Mouse (Mus musculus): ENCODE results near the gene Clec10a.

Clec10a gene

GRCm38 (mm10) chr11:70174491-70174890 is 18.5 kb downstream of the Clec10a start:
- Histone ChIP-seq H3K27me3 (ENCODE audit: insufficient read depth, low read length) (peaks cover 3% of the 10 kb centered on the region; the same call in 1 of the 2 replicates), H3K36me3 (ENCODE audit: insufficient read depth, low read length) (no peaks in the 10 kb centered on the region), H3K9me3 (ENCODE audit: low read length) (no peaks in the 10 kb centered on the region), H3K4me1 (replicated peaks; ENCODE audit: low read depth, low read length) (no peaks in the 10 kb centered on the region), H3K4me3 (replicated peaks; ENCODE audit: low read length) (no peak overlapping the region)
- no peak for TF ChIP-seq NANOG (IDR thresholded peaks at IDR 0.05; ENCODE audit: borderline replicate concordance, low read length)
- no peak for TF ChIP-seq CTCF (conservative IDR thresholded peaks at IDR 0.05; ENCODE audit: low read length)
- TF ChIP-seq POU5F1 (IDR thresholded peaks at IDR 0.05; ENCODE audit: borderline replicate concordance, low read length) = no peak

GRCm38 (mm10) chr11:70177647-70178046 is 21.6 kb downstream of the Clec10a start:
- Histone ChIP-seq H3K4me1 (replicated peaks; ENCODE audit: low read depth, low read length) (no peaks in the 10 kb centered on the region), H3K4me3 (replicated peaks; ENCODE audit: low read length) (no peak overlapping the region), H3K36me3 (ENCODE audit: insufficient read depth, low read length) (no peaks in the 10 kb centered on the region), H3K27me3 (ENCODE audit: insufficient read depth, low read length) (peaks cover 3% of the 10 kb centered on the region; the same call in 1 of the 2 replicates), H3K9me3 (ENCODE audit: low read length) (no peaks in the 10 kb centered on the region)
- TF ChIP-seq NANOG (IDR thresholded peaks at IDR 0.05; ENCODE audit: borderline replicate concordance, low read length) (no peak), CTCF (conservative IDR thresholded peaks at IDR 0.05; ENCODE audit: low read length) (peak; percentile 92)

GRCm38 (mm10) chr11:70178311-70178710 is 22.3 kb downstream of the Clec10a start:
- Histone ChIP-seq H3K36me3 (ENCODE audit: insufficient read depth, low read length) (no peaks in the 10 kb centered on the region), H3K4me3 (replicated peaks; ENCODE audit: low read length) (no peak overlapping the region), H3K27me3 (ENCODE audit: insufficient read depth, low read length) (peaks cover 3% of the 10 kb centered on the region; the same call in 1 of the 2 replicates), H3K4me1 (replicated peaks; ENCODE audit: low read depth, low read length) (no peaks in the 10 kb centered on the region), H3K9me3 (ENCODE audit: low read length) (no peaks in the 10 kb centered on the region)
- no peak for TF ChIP-seq POU5F1 (IDR thresholded peaks at IDR 0.05; ENCODE audit: borderline replicate concordance, low read length)
- TF ChIP-seq CTCF (conservative IDR thresholded peaks at IDR 0.05; ENCODE audit: low read length) = no peak
- no peak for TF ChIP-seq NANOG (IDR thresholded peaks at IDR 0.05; ENCODE audit: borderline replicate concordance, low read length)

- TF ChIP-seq NANOG (IDR thresholded peaks at IDR 0.05; ENCODE audit: borderline replicate concordance, low read length) = no peak
- H3K27me3 ChIP-seq (ENCODE audit: insufficient read depth, low read length) = peaks cover 3% of the 10 kb centered on the region; the same call in 1 of the 2 replicates
- no peaks in the 10 kb centered on the region for H3K4me1 ChIP-seq (replicated peaks; ENCODE audit: low read depth, low read length)
- no peaks in the 10 kb centered on the region for H3K36me3 ChIP-seq (ENCODE audit: insufficient read depth, low read length)
- H3K9me3 ChIP-seq (ENCODE audit: low read length) = no peaks in the 10 kb centered on the region
- no peak overlapping the region for H3K4me3 ChIP-seq (replicated peaks; ENCODE audit: low read length)
These were observed 22.8 kb downstream of the Clec10a start for GRCm38 (mm10) chr11:70178756-70179155.

- H3K36me3 ChIP-seq (ENCODE audit: insufficient read depth, low read length) = no peaks in the 10 kb centered on the region
- H3K27me3 ChIP-seq (ENCODE audit: insufficient read depth, low read length) = peaks cover 3% of the 10 kb centered on the region; the same call in 1 of the 2 replicates
- H3K4me1 ChIP-seq (replicated peaks; ENCODE audit: low read depth, low read length) = no peaks in the 10 kb centered on the region
- H3K9me3 ChIP-seq (ENCODE audit: low read length) = no peaks in the 10 kb centered on the region
- H3K4me3 ChIP-seq (replicated peaks; ENCODE audit: low read length) = no peak overlapping the region
- TF ChIP-seq CTCF (conservative IDR thresholded peaks at IDR 0.05; ENCODE audit: low read length) (peak; percentile 46), NANOG (IDR thresholded peaks at IDR 0.05; ENCODE audit: borderline replicate concordance, low read length) (no peak), POU5F1 (IDR thresholded peaks at IDR 0.05; ENCODE audit: borderline replicate concordance, low read length) (no peak)
These were observed 23.4 kb downstream of the Clec10a start for GRCm38 (mm10) chr11:70179401-70179800.

GRCm38 (mm10) chr11:70180496-70180895 is 24.5 kb downstream of the Clec10a start:
- TF ChIP-seq POU5F1 (IDR thresholded peaks at IDR 0.05; ENCODE audit: borderline replicate concordance, low read length) (no peak), NANOG (IDR thresholded peaks at IDR 0.05; ENCODE audit: borderline replicate concordance, low read length) (no peak), CTCF (conservative IDR thresholded peaks at IDR 0.05; ENCODE audit: low read length) (no peak)
- Histone ChIP-seq H3K4me1 (replicated peaks; ENCODE audit: low read depth, low read length) (no peaks in the 10 kb centered on the region), H3K4me3 (replicated peaks; ENCODE audit: low read length) (no peak overlapping the region), H3K27me3 (ENCODE audit: insufficient read depth, low read length) (peaks cover 3% of the 10 kb centered on the region; the same call in 1 of the 2 replicates), H3K36me3 (ENCODE audit: insufficient read depth, low read length) (no peaks in the 10 kb centered on the region), H3K9me3 (ENCODE audit: low read length) (no peaks in the 10 kb centered on the region)

GRCm38 (mm10) chr11:70185120-70185519 is 29.1 kb downstream of the Clec10a start:
- Histone ChIP-seq H3K4me1 (replicated peaks; ENCODE audit: low read depth, low read length) (peaks cover 10% of the 10 kb centered on the region), H3K9me3 (ENCODE audit: low read length) (no peaks in the 10 kb centered on the region), H3K27me3 (ENCODE audit: insufficient read depth, low read length) (no peaks in the 10 kb centered on the region), H3K36me3 (ENCODE audit: insufficient read depth, low read length) (no peaks in the 10 kb centered on the region), H3K4me3 (replicated peaks; ENCODE audit: low read length) (no peak overlapping the region)
- TF ChIP-seq POU5F1 (IDR thresholded peaks at IDR 0.05; ENCODE audit: borderline replicate concordance, low read length) (no peak), CTCF (conservative IDR thresholded peaks at IDR 0.05; ENCODE audit: low read length) (no peak), NANOG (IDR thresholded peaks at IDR 0.05; ENCODE audit: borderline replicate concordance, low read length) (no peak)

GRCm38 (mm10) chr11:70189319-70190134 is 33.5 kb downstream of the Clec10a start:
- H3K4me1 ChIP-seq (replicated peaks; ENCODE audit: low read depth, low read length) = peaks cover 10% of the 10 kb centered on the region
- H3K27me3 ChIP-seq (ENCODE audit: insufficient read depth, low read length) = no peaks in the 10 kb centered on the region
- H3K36me3 ChIP-seq (ENCODE audit: insufficient read depth, low read length) = no peaks in the 10 kb centered on the region
- no peaks in the 10 kb centered on the region for H3K9me3 ChIP-seq (ENCODE audit: low read length)
- H3K4me3 ChIP-seq (replicated peaks; ENCODE audit: low read length) = no peak overlapping the region
- TF ChIP-seq NANOG (IDR thresholded peaks at IDR 0.05; ENCODE audit: borderline replicate concordance, low read length) = no peak
- TF ChIP-seq POU5F1 (IDR thresholded peaks at IDR 0.05; ENCODE audit: borderline replicate concordance, low read length) = no peak
- TF ChIP-seq CTCF (conservative IDR thresholded peaks at IDR 0.05; ENCODE audit: low read length) = no peak

Measured in E14TG2a.4 (cell line).